Mouse (Mus musculus) erythroblast, embryonic 14.5 days (primary cell): Measurements from ENCODE around the gene Chrna7.

ENCODE experiments used
- GATA1 ChIP-seq: IDR thresholded peaks from 2 replicates; pipeline ENCODE4 v1.6.1; 2012; ENCODE audit warnings: low read length, inconsistent platforms, mixed read lengths
- TAL1 ChIP-seq: IDR thresholded peaks from 3 replicates; pipeline ENCODE4 v1.6.1; 2012; ENCODE audit warnings: low read length, inconsistent platforms, mixed read lengths

DNA sequence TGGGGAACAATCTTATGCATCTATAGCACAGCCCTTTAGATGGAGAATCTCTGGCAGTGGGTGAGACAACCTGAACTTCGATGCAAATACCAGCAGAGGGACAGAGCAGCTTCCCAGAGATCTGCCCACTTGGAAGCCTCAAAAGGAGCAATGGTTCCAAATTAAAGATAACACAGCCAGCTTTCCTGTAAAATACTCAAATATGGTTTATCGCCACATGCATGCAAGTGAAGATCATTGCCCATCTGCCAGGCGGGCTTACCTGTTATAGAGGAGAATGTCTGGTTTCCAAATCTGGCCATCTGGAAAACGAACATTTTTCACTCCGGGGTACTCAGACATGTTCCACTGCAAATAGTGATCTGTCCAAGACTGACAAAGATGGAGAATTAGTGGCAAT lies 64.0 kb downstream of the Chrna7 start:
- TF ChIP-seq GATA1 (no peak), TAL1 (no peak)
